Mouse (Mus musculus) limb, embryonic 10.5 days (tissue): ENCODE results near the gene Iba57. TPM values are rescaled to one million over a fixed set of nuclear protein-coding genes. Genes with fewer than 3 reads are reported as not detected.

ENCODE experiments used
- DNase-seq: peaks from one replicate; pipeline ENCODE4 v3.0.0-alpha.2; 2017; ENCODE audit warnings: low spot score
- H3K27ac ChIP-seq: fragments of 300-500 bp; sonication (generic); 2 replicates; pipeline ENCODE4 v1.5.1; 2016; ENCODE audit warnings: mild to moderate bottlenecking
- H3K27me3 ChIP-seq: fragments of 300-500 bp; sonication (generic); 2 replicates; pipeline ENCODE4 v1.6.1; 2016; ENCODE audit warnings: low read depth, mild to moderate bottlenecking; ENCODE audit not compliant: poor library complexity, severe bottlenecking
- H3K36me3 ChIP-seq: fragments of 300-500 bp; sonication (generic); 2 replicates; pipeline ENCODE4 v1.6.1; 2016; ENCODE audit warnings: mild to moderate bottlenecking, moderate library complexity
- H3K4me1 ChIP-seq: fragments of 300-500 bp; sonication (generic); 2 replicates; pipeline ENCODE4 v1.6.1; 2016
- H3K4me3 ChIP-seq: fragments of 300-500 bp; sonication (generic); 2 replicates; pipeline ENCODE4 v1.5.1; 2016; ENCODE audit warnings: mild to moderate bottlenecking, moderate library complexity
- H3K9me3 ChIP-seq: fragments of 300-500 bp; sonication (generic); replicated peaks from 2 replicates; pipeline ENCODE4 v1.6.1; 2016; ENCODE audit warnings: mild to moderate bottlenecking
- WGBS: fragments of 180-500 bp; shearing (Covaris S2); methylation state at CpG from one replicate; pipeline ENCODE4 v1.1.7; 2016; 5-methylcytosine and 5-hydroxymethylcytosine counted together
- polyA plus RNA-seq: library from polyadenylated mRNA; unstranded; fragments of >200 nt; fragmentation: Nextera tagmentation; extraction: Ambion mirVana; gene quantifications from 2 replicates; pipeline ENCODE4 v1.2.1, GENCODE M21; 2016

Gene Iba57
- polyA plus RNA-seq, 1 experiment from 2014 or later = 3.3 TPM

DNA sequence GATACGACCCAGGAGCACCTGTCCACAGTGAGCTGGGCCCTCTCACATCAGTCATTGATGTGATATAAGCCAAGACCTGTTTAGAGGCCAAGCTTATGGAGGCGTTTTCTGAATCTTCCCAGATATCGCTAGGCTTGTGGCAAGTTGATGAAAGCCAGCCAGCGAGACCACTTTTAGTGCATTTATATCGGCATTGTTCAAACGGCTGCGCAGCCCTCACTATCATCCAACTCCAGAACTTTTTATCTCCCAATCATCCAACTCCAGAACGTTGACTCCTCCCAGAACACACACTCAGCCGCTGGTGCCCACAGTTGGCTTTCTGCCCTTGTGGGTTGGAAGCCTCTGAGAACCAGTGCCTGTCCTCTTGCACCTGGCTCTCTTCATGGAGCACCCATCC is 845 bp upstream of the Iba57 start:
- H3K4me3 ChIP-seq = peak overlapping the region; percentile 69

DNA sequence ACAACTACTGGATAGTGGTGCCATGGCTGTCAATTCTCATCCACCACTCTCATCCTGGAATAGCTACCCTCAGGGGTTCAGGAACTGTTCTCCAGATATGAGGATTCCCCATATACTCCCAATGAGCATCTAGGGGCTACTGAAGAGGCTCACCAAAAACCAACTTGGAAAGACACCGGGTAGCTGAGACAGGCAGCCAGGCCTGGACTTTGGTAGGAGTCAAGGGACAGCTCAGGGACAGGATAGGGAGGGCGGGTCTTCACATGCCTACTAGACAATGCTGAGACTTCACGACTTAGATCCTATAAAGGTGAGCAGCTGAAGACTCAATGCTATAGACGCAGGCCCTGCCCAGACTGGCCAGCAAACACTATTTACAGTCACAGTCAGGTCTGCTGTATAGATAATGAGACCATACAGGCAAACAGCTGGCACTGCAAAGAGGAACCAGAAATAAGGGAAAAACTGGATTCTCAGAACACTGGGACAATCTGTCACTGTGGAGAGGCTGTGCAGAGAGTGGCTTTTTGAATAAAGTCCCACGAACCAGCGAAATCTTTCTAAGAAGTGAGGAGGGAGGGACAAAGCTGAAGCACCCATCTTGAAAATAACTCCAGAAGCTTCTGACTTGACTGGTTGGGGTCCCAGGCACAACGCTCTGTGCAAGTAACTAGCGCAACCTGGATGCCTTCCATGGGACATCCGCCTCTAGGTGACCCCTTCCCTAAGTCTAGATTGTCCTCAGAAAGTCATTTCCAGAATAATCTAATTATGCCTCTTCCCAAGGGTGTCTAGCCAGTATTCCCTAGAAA is 890 bp downstream of the Iba57 start:
- H3K27ac ChIP-seq = peak overlapping the region; percentile 94
- H3K27me3 ChIP-seq = no peaks in the 10 kb centered on the region
- peak overlapping the region; percentile 69 for H3K4me3 ChIP-seq
- 61% methylated on average over 9 of the region's 9 CpGs for whole genome bisulfite sequencing
- H3K4me1 ChIP-seq = peaks cover 16% of the 10 kb centered on the region; the same call in 1 of the 2 replicates
- no peak for DNase-seq
- H3K36me3 ChIP-seq = peaks cover 9% of the 10 kb centered on the region
- no peaks in the 10 kb centered on the region for H3K9me3 ChIP-seq

More for the DNA sequence above, 845 bp upstream of the Iba57 start:
- H3K27ac ChIP-seq = peak overlapping the region; percentile 94
- no peaks in the 10 kb centered on the region for H3K36me3 ChIP-seq
- H3K4me1 ChIP-seq = peaks cover 16% of the 10 kb centered on the region; the same call in 1 of the 2 replicates
- H3K9me3 ChIP-seq = no peaks in the 10 kb centered on the region
- H3K27me3 ChIP-seq = no peaks in the 10 kb centered on the region
- 82% methylated on average over 9 of the region's 9 CpGs for WGBS
- DNase-seq = no peak

DNA sequence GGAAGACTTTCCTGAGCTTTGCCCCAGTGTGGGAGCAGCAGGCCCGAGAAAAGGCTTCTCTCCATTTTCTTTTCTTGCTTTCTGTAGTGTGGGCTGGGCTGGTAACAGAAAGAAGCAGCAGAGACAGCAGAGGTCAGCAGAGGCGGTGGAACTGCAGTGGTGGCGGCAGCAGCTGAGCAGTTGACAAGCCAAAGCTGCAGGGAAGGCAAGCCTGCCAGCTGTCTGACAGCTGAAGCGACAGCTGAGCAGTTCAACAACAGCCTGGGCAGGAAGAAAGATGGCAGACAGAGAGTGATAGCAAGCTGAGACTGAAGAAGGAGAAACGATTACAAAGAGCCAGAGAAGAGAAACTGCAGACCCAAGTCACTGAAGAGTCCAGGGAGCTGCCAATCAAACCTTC is 2.1 kb downstream of the Iba57 start:
- H3K27ac ChIP-seq = no peak overlapping the region
- 84% methylated on average over 5 of the region's 5 CpGs for WGBS
- peaks cover 16% of the 10 kb centered on the region; the same call in 1 of the 2 replicates for H3K4me1 ChIP-seq
- DNase-seq = no peak
- peaks cover 12% of the 10 kb centered on the region for H3K36me3 ChIP-seq
- no peak overlapping the region for H3K4me3 ChIP-seq
- no peaks in the 10 kb centered on the region for H3K27me3 ChIP-seq
- no peaks in the 10 kb centered on the region for H3K9me3 ChIP-seq

DNA sequence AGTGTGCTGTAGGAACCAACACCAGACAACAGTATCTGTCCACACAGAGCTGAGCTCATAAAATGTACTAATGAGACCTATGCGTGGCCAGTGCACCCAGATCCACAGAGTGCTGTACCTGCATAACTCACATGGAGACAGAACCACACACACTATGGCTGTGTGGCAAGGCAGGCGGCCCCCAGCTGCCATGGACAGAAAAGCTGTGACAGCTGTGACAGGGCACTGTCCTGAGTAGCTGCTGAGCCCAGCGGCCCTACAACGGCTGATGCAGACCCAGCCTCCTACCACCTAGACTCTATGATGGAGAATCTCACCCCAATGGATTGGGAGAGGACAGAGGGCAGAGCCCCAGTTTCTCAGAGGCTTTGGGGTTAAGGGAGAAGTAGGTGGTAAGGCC is 4.0 kb downstream of the Iba57 start:
- no peak for DNase-seq
- peaks cover 17% of the 10 kb centered on the region for H3K36me3 ChIP-seq
- no peak overlapping the region for H3K27ac ChIP-seq
- 78% methylated on average over 4 of the region's 4 CpGs for WGBS
- no peak overlapping the region for H3K4me3 ChIP-seq
- no peaks in the 10 kb centered on the region for H3K27me3 ChIP-seq
- H3K4me1 ChIP-seq = peaks cover 16% of the 10 kb centered on the region; the same call in 1 of the 2 replicates
- H3K9me3 ChIP-seq = no peaks in the 10 kb centered on the region

DNA sequence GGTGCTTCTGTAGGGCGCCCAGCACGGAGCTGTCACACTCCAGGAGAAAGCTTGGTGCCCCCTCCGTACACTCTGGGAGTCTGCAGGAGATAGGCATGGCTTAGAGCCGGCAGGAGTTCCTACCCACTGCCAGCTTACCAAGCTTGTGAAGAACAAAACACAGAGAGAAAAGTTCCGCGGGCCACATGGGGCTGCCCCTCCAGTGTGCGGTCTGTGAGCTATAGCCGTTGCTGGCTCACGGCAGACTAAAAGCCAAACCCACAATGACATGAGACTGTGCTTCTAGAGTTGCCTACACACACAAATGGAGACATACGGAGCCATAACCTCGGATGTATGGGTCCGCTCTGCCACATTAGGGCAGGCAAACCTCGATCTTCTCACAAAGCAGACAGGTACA is 4.4 kb downstream of the Iba57 start:
- peaks cover 13% of the 10 kb centered on the region; the same call in 1 of the 2 replicates for H3K4me1 ChIP-seq
- H3K27ac ChIP-seq = no peak overlapping the region
- 91% methylated on average over 13 of the region's 13 CpGs for WGBS
- no peaks in the 10 kb centered on the region for H3K27me3 ChIP-seq
- peaks cover 17% of the 10 kb centered on the region for H3K36me3 ChIP-seq
- DNase-seq = no peak
- no peaks in the 10 kb centered on the region for H3K9me3 ChIP-seq
- no peak overlapping the region for H3K4me3 ChIP-seq

DNA sequence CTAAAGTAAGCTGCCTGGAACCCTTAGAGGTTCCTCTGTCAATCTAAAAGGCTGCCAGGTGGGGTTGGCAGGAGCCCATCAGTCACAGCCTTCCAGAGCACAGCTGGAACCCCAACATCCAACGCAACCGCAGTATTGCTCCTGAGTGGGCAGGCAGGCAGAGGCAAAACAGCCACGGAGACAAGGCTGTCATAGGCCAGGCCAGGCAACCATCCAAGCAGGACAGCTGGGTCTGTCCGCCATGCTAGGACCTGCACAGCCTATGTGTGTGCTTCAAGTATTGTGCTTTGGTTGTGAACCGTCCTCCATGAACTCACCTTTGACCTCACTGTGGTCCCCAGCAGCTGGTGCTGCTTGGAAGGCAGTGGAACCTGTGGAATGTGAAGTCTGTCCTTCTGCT is 7.6 kb downstream of the Iba57 start:
- Histone ChIP-seq H3K27ac (no peak overlapping the region), H3K4me3 (no peak overlapping the region), H3K9me3 (no peaks in the 10 kb centered on the region), H3K36me3 (peaks cover 17% of the 10 kb centered on the region), H3K4me1 (no peaks in the 10 kb centered on the region), H3K27me3 (no peaks in the 10 kb centered on the region)
- no peak for DNase-seq
- 93% methylated on average over 5 of the region's 5 CpGs for WGBS

DNA sequence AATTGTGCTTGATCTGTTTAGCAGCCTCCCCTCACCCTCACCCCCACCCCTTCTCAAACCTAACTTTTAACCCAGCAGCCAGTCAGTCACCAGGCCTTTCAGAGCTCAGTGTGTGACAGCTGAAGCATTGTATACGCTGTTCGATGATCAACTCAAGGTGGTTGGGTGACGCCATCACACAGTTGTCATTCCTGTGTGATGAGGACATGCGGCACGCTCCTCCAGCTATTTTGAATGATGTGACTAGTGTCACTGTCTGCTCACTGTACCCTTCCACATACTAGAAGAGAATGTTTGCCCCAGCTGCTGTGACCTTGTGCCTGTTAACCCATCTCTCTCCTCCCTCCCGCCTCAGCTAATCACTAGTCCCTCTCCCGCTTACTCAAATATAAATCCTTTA is 9.3 kb downstream of the Iba57 start:
- no peak overlapping the region for H3K4me3 ChIP-seq
- no peaks in the 10 kb centered on the region for H3K9me3 ChIP-seq
- H3K27me3 ChIP-seq = no peaks in the 10 kb centered on the region
- no peak for DNase-seq
- no peaks in the 10 kb centered on the region for H3K4me1 ChIP-seq
- no peak overlapping the region for H3K27ac ChIP-seq
- 92% methylated on average over 7 of the region's 7 CpGs for WGBS
- peaks cover 17% of the 10 kb centered on the region for H3K36me3 ChIP-seq

DNA sequence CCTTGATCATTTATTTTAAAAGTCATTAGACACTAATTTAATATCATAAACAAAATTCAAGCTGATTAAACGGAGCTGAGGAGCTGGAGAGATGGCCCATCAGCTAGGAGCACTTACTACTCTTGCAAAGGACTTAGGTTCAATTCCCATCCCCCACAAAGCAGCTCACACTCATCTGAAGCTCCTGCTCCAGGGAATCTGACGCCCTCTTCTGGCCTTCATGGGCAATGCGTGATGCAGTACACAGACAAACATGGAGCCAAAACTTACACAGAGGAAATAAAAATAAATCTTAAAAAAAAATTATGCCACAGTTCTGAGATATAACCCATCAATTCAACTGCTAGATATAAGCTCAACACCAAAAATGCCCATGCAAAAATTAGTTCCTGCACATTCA is 11.8 kb downstream of the Iba57 start:
- no peaks in the 10 kb centered on the region for H3K4me1 ChIP-seq
- H3K36me3 ChIP-seq = peaks cover 5% of the 10 kb centered on the region; the same call in 1 of the 2 replicates
- no peak for DNase-seq
- H3K4me3 ChIP-seq = no peak overlapping the region
- H3K27me3 ChIP-seq = no peaks in the 10 kb centered on the region
- H3K9me3 ChIP-seq = no peaks in the 10 kb centered on the region
- H3K27ac ChIP-seq = no peak overlapping the region
- WGBS = 26% methylated on average over 3 of the region's 3 CpGs

DNA sequence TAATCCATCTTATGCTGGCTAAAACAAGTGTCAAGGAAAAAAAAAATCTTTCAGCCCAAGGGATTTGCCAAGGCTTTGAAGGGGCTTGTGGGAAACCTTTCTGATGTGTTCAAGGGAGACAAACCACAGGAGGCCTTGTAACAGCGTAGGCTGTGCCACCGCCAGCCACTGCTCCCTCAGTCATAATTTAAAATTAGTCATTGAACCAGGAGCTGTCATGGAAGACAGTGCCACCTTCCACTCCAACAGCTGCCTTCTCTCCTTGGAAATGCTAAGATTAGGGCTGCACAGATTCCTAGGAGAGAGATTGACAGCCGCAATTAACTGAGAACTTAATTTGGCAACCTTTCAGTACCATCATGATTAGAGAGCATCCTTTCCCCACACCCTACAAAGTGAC is 14.2 kb downstream of the Iba57 start:
- 77% methylated on average over 3 of the region's 3 CpGs for WGBS
- no peak overlapping the region for H3K4me3 ChIP-seq
- H3K36me3 ChIP-seq = no peaks in the 10 kb centered on the region
- no peak overlapping the region for H3K27ac ChIP-seq
- H3K27me3 ChIP-seq = no peaks in the 10 kb centered on the region
- H3K9me3 ChIP-seq = no peaks in the 10 kb centered on the region
- no peaks in the 10 kb centered on the region for H3K4me1 ChIP-seq
- DNase-seq = no peak

DNA sequence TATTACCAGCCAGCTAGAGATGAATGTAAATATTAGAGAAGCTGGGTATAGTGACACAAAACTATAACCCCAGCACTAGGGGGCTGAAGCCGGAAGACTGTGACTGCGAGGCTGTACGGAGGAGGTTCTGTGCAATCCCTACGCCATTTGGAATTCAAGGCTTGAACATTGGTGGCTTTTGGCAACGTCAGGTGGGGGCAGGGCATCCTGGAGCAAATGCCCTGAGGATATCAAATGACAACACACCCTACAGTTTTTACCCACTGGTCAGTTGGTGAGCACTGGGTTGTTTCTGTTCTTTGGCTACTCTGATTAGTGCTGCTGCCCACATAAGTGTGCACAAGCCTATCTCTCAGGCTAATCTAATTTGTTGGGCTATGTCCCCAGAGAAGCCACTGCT is 20.6 kb downstream of the Iba57 start:
- H3K36me3 ChIP-seq = no peaks in the 10 kb centered on the region
- no peak overlapping the region for H3K27ac ChIP-seq
- DNase-seq = no peak
- H3K4me3 ChIP-seq = no peak overlapping the region
- WGBS = 78% methylated on average over 5 of the region's 5 CpGs
- H3K27me3 ChIP-seq = peaks cover 30% of the 10 kb centered on the region
- H3K4me1 ChIP-seq = peaks cover 7% of the 10 kb centered on the region
- no peaks in the 10 kb centered on the region for H3K9me3 ChIP-seq

DNA sequence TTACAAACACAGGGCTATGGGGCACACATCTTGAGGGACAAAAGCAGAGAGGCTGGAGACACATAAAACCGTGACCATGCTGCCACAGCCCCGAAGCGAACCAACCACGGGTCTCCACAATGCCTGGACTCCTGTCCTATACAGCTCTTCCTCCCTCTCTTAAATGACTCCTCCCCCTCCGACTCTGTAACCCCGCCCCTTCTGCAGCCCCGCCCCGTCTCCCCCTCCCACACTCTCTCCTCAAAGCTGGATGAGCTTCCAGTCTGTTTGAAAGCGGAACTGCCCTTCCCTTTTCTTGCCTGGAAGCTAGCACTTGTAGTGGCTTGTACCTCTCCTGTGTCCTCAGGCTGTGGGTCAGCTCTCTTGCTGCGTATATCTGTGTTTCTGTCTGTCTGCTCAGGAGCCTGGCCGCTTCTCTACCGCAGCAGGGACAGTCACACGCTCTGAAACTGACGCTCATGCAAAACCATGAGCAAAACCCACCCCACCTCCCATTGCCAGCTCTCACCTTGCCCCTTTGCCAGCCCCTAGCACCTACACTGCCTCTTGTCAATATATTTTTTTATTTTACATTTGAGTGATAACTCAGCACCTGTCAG is 21.7 kb downstream of the Iba57 start:
- no peaks in the 10 kb centered on the region for H3K9me3 ChIP-seq
- no peak overlapping the region for H3K27ac ChIP-seq
- peaks cover 7% of the 10 kb centered on the region for H3K4me1 ChIP-seq
- H3K36me3 ChIP-seq = no peaks in the 10 kb centered on the region
- peaks cover 41% of the 10 kb centered on the region for H3K27me3 ChIP-seq
- peak; percentile 54 for DNase-seq
- H3K4me3 ChIP-seq = peak overlapping the region; percentile 31; the same call in 1 of the 2 replicates
- 14% methylated on average over 14 of the region's 14 CpGs for WGBS

DNA sequence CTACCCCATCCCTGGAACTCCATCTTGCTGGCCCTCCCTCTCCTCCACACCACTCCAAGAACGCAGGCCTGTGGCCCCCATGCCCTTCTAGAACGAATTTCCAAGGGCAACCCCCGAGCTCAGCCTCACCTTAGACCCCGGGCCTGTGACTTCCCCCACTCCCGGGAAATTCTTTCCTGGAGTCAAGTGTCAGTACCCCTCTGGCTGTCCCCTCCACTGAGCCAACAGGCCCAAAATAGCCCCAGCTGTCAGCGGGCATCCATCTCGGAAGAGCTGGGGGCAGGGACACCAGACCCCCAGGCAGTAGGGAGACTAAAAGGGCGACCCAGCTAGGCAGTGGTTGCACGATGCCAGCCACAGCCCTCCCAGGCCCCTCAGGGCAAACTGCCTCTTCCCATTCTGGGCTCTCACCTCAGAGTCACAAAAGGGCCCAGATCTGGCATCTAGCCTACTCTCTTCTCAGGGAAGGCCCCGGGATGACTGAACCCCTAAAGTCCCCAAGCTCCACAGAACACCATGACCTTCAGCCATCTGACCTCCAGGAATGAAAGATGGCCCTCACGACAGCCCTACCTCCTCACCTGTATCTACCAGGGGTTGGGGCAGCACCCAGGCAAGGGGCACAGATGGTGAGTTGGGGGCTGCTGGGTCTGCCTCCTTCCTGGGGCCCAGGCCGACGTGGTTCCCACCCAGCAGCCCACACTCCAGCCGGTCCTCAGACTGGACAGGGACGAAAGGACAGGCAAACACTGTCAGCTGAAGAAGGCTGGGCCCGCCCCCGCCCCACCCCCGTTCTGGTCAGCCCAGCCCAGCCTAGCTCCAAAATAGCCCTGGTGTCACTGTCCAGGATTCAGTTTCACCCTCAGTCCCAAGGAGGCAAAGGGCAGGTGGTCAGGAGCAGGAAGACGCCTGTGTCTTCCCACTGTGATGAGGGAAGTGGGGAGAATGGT is 24.7 kb downstream of the Iba57 start:
- H3K4me1 ChIP-seq = peaks cover 23% of the 10 kb centered on the region
- peaks cover 72% of the 10 kb centered on the region for H3K27me3 ChIP-seq
- H3K9me3 ChIP-seq = no peaks in the 10 kb centered on the region
- H3K4me3 ChIP-seq = no peak overlapping the region
- H3K36me3 ChIP-seq = no peaks in the 10 kb centered on the region
- DNase-seq = no peak
- H3K27ac ChIP-seq = no peak overlapping the region
- 69% methylated on average over 19 of the region's 19 CpGs for WGBS
